Mouse (Mus musculus): ENCODE data around the gene Lifr. TPM values are rescaled to one million over a fixed set of nuclear protein-coding genes. Genes with fewer than 3 reads are reported as not detected.

Lifr gene
- polyA plus RNA-seq, 1 experiment: 18.9 TPM

GRCm38 (mm10) chr15:7167238-7167905, 77.0 kb downstream of the Lifr start:
- no peak for TF ChIP-seq GATA1 (IDR thresholded peaks at IDR 0.05; ENCODE audit: borderline replicate concordance, low read length)
- no peak for TF ChIP-seq FLI1 (IDR thresholded peaks at IDR 0.05; ENCODE audit: low read length)
- Histone ChIP-seq H3K4me1 (no peaks in the 10 kb centered on the region), H3K4me3 (replicated peaks) (no peak overlapping the region), H3K27me3 (replicated peaks) (peaks cover 23% of the 10 kb centered on the region), H3K36me3 (replicated peaks; ENCODE audit: low read length) (peaks cover 87% of the 10 kb centered on the region), H3K9me3 (no peaks in the 10 kb centered on the region)

- Histone ChIP-seq H3K27me3 (replicated peaks) (peaks cover 21% of the 10 kb centered on the region), H3K4me1 (no peaks in the 10 kb centered on the region), H3K9me3 (no peaks in the 10 kb centered on the region), H3K36me3 (replicated peaks; ENCODE audit: low read length) (peaks cover 87% of the 10 kb centered on the region), H3K4me3 (replicated peaks) (no peak overlapping the region)
- TF ChIP-seq FLI1 (IDR thresholded peaks at IDR 0.05; ENCODE audit: low read length) (no peak), GATA1 (IDR thresholded peaks at IDR 0.05; ENCODE audit: borderline replicate concordance, low read length) (no peak)
These were observed 77.6 kb downstream of the Lifr start for GRCm38 (mm10) chr15:7167906-7168532.

DNA sequence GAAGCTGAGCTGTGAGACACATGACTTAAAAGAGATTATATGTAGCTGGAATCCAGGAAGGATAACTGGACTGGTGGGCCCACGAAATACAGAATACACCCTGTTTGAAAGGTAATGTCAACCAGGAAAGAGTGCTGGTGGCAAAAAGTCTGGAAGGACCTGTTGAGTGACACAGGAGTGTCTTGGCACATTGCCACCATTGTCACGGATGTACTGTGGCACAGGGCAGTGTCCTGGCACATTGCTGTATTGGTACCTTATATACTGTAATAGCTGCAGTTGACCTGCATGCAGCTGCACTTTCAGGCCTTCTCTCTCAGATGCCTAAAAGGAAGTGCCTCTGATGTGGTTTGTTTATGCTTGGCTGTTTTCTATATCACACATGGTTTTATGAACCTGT, 82.5 kb downstream of the Lifr start:
- peaks cover 7% of the 10 kb centered on the region; the same call in 1 of the 2 replicates for H3K4me1 ChIP-seq
- no peak overlapping the region for H3K4me3 ChIP-seq (replicated peaks)
- peaks cover 8% of the 10 kb centered on the region for H3K27me3 ChIP-seq (replicated peaks)
- H3K9me3 ChIP-seq: no peaks in the 10 kb centered on the region
- no peak for TF ChIP-seq GATA1 (IDR thresholded peaks at IDR 0.05; ENCODE audit: borderline replicate concordance, low read length)
- TF ChIP-seq FLI1 (IDR thresholded peaks at IDR 0.05; ENCODE audit: low read length): no peak
- H3K36me3 ChIP-seq (replicated peaks; ENCODE audit: low read length): peaks cover 77% of the 10 kb centered on the region

GRCm38 (mm10) chr15:7173346-7173745, 82.9 kb downstream of the Lifr start:
- no peaks in the 10 kb centered on the region for H3K9me3 ChIP-seq
- no peak overlapping the region for H3K4me3 ChIP-seq (replicated peaks)
- TF ChIP-seq GATA1 (IDR thresholded peaks at IDR 0.05; ENCODE audit: borderline replicate concordance, low read length): no peak
- TF ChIP-seq FLI1 (IDR thresholded peaks at IDR 0.05; ENCODE audit: low read length): no peak
- peaks cover 11% of the 10 kb centered on the region for H3K4me1 ChIP-seq
- H3K36me3 ChIP-seq (replicated peaks; ENCODE audit: low read length): peaks cover 76% of the 10 kb centered on the region
- H3K27me3 ChIP-seq (replicated peaks): peaks cover 8% of the 10 kb centered on the region

GRCm38 (mm10) chr15:7173776-7174175, 83.4 kb downstream of the Lifr start:
- no peaks in the 10 kb centered on the region for H3K9me3 ChIP-seq
- H3K4me1 ChIP-seq: peaks cover 14% of the 10 kb centered on the region
- H3K27me3 ChIP-seq (replicated peaks): peaks cover 8% of the 10 kb centered on the region
- no peak overlapping the region for H3K4me3 ChIP-seq (replicated peaks)
- H3K36me3 ChIP-seq (replicated peaks; ENCODE audit: low read length): peaks cover 72% of the 10 kb centered on the region
- no peak for TF ChIP-seq FLI1 (IDR thresholded peaks at IDR 0.05; ENCODE audit: low read length)
- no peak for TF ChIP-seq GATA1 (IDR thresholded peaks at IDR 0.05; ENCODE audit: borderline replicate concordance, low read length)

DNA sequence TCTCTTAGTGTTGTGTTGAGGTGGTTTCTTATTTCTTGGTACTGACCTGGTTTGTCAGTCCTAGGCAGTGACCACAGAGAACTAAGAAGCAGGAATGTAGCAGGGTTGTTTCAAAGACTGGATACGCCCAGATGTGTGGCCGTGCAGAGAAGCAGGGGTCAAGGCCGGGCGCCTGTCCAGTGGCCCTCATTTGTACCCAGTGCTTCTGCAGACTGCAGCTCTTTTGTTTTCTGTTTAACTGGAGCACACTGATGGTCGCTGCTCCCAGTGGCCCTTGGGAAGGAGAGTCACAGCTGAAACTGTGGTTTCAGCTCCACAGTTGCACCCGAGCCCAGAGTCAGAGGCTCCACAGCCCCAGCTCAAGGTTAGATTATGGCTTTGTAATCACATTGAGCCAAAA, 90.2 kb downstream of the Lifr start:
- Histone ChIP-seq H3K9me3 (peaks cover 5% of the 10 kb centered on the region; the same call in 1 of the 2 replicates), H3K36me3 (replicated peaks; ENCODE audit: low read length) (peaks cover 76% of the 10 kb centered on the region), H3K27me3 (replicated peaks) (peaks cover 22% of the 10 kb centered on the region), H3K4me3 (replicated peaks) (no peak overlapping the region), H3K4me1 (peaks cover 16% of the 10 kb centered on the region)
- TF ChIP-seq FLI1 (IDR thresholded peaks at IDR 0.05; ENCODE audit: low read length) (no peak), GATA1 (IDR thresholded peaks at IDR 0.05; ENCODE audit: borderline replicate concordance, low read length) (no peak)

DNA sequence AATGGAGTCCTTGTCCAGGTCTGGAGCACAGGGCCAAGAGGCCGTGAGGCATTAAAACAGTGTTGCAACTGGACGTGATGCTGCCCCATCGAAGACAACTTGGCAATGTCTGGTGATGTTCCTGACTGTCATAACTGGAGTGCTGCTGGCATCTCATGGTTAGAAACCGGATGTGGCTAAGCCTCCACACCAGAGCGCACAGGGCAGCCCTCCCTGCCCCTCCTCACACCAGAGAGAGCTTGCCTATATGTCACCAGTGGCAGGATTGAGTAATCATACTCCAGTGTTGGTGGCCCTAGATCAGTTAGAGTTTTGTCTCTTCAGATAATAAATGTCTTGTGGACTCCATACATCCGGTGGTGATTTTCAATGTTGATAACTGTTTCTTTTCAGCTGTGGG, 97.3 kb downstream of the Lifr start:
- Histone ChIP-seq H3K4me1 (peaks cover 4% of the 10 kb centered on the region), H3K27me3 (replicated peaks) (peaks cover 22% of the 10 kb centered on the region), H3K4me3 (replicated peaks) (no peak overlapping the region), H3K9me3 (no peaks in the 10 kb centered on the region), H3K36me3 (replicated peaks; ENCODE audit: low read length) (peaks cover 90% of the 10 kb centered on the region)
- TF ChIP-seq GATA1 (IDR thresholded peaks at IDR 0.05; ENCODE audit: borderline replicate concordance, low read length) (no peak), FLI1 (IDR thresholded peaks at IDR 0.05; ENCODE audit: low read length) (no peak)

GRCm38 (mm10) chr15:7189678-7190454, 99.5 kb downstream of the Lifr start:
- H3K27me3 ChIP-seq (replicated peaks): peaks cover 30% of the 10 kb centered on the region
- H3K36me3 ChIP-seq (replicated peaks; ENCODE audit: low read length): peaks cover 80% of the 10 kb centered on the region
- no peaks in the 10 kb centered on the region for H3K9me3 ChIP-seq
- peaks cover 4% of the 10 kb centered on the region for H3K4me1 ChIP-seq
- no peak for TF ChIP-seq FLI1 (IDR thresholded peaks at IDR 0.05; ENCODE audit: low read length)
- TF ChIP-seq GATA1 (IDR thresholded peaks at IDR 0.05; ENCODE audit: borderline replicate concordance, low read length): no peak
- H3K4me3 ChIP-seq (replicated peaks): no peak overlapping the region

DNA sequence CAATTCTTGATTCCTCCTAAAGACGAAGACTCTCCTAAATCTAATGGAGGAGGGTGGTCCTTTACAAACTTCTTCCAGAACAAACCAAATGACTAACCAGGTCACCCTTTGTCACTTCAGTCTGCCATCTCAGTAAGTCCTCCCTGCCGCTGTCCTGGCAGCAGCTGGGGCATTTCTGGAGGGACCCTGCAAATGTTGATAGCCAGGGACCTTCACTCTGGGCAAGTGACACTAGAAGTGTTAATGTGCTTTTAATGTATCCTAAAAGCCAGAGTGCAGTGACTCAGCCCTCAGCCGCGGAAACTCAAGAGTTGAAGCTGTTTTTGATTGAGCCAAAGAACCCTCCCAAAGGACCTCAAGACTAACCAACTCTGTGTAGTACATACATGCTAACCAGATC, 100.7 kb downstream of the Lifr start:
- TF ChIP-seq FLI1 (IDR thresholded peaks at IDR 0.05; ENCODE audit: low read length): no peak
- no peak for TF ChIP-seq GATA1 (IDR thresholded peaks at IDR 0.05; ENCODE audit: borderline replicate concordance, low read length)
- Histone ChIP-seq H3K9me3 (no peaks in the 10 kb centered on the region), H3K27me3 (replicated peaks) (peaks cover 31% of the 10 kb centered on the region), H3K4me3 (replicated peaks) (no peak overlapping the region), H3K4me1 (peaks cover 4% of the 10 kb centered on the region), H3K36me3 (replicated peaks; ENCODE audit: low read length) (peaks cover 68% of the 10 kb centered on the region)

GRCm38 (mm10) chr15:7192582-7192981, 102.2 kb downstream of the Lifr start:
- Histone ChIP-seq H3K27me3 (replicated peaks) (peaks cover 28% of the 10 kb centered on the region), H3K4me3 (replicated peaks) (no peak overlapping the region), H3K36me3 (replicated peaks; ENCODE audit: low read length) (peaks cover 53% of the 10 kb centered on the region), H3K9me3 (no peaks in the 10 kb centered on the region), H3K4me1 (peaks cover 2% of the 10 kb centered on the region)
- TF ChIP-seq GATA1 (IDR thresholded peaks at IDR 0.05; ENCODE audit: borderline replicate concordance, low read length) (no peak), FLI1 (IDR thresholded peaks at IDR 0.05; ENCODE audit: low read length) (no peak)

Measured in megakaryocyte, embryonic 14.5 days (primary cell).